Mouse (Mus musculus) liver, embryonic 18 days (tissue): ENCODE measurements around the gene Olfr1314. TPM values are rescaled to one million over a fixed set of nuclear protein-coding genes. Genes with fewer than 3 reads are reported as not detected.

Experiments
- polyA plus RNA-seq: library from polyadenylated mRNA; depleted of rRNA; stranded (reverse); fragments of >200 nt; gene quantifications from 2 replicates; pipeline ENCODE4 v1.2.3, GENCODE M21; 2012; rRNA removed

The Olfr1314 gene
- polyA plus RNA-seq = not detected in 2 replicates

DNA sequence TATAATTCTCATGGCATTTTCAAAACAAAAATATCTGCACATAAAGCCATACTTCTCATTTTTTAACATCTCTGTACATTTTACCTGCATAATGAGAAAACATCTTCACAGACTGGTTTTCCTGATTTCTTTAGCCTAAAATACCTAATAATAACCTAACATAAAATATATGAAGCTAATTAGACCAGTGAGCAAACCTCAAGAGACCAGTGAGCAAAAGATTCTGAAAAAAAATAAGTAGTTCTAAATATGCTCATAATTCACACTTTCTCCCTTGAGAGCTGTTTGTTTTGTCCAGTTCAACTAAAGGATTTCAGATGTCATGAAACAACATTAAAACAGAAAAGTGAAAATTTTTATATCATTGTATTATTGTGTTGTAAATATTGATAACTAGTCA, at the start of gene Olfr1314:
Olfr1314 (minus strand) TSS at position 101 of the 400 bp plus-strand sequence.

GRCm38 (mm10) chr2:112140029-112140428, 43.4 kb upstream of the Olfr1314 start, which contains the start of gene Olfr1317:
Olfr1317 (plus strand) TSS chr2:112140329.

DNA sequence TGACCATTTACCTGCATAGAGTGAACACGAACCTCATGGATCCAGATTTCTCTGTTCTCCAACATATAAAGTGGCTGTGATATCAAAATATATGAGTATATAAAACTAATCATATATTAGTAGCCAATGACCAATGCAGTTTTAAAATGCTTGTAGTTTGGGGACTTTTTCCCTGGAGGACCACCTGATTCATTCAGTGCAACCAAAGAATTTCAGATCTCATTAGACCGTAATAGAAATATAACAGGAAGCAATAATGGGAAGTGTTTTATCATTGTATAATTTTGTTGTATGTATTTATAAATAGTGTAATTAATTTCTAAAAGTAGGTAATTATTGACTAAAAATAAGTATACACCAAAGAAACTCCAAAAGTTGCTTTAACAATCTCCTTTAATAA, 38.3 kb upstream of the Olfr1314 start, which contains the start of gene Olfr1316:
Olfr1316 (minus strand) TSS at position 101 of the 400 bp plus-strand sequence.

GRCm38 (mm10) chr2:112115340-112115739, 18.8 kb upstream of the Olfr1314 start, which contains the start of gene Olfr1315-ps1:
Olfr1315-ps1 (minus strand) TSS chr2:112115440.

DNA sequence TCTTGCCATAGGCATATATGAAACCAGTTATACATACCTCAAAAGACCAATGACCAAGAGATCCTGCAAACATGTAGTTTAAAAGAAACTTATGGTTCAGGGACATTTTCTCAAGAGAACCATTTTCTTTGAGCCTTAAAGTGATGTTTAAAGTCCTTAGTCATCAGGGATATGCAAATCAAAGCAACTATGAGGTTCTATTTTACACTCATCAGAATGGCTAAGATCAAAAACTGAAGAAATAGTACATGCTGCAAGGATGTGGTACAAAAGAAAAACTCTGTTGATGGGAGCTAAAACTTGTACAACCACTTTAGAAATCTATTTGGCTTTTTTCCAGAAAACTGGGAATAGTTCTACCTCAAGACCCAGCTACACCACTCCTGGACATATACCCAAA, 18.8 kb downstream of the Olfr1314 start, which contains the start of gene Olfr1313:
Olfr1313 (minus strand) TSS at position 101 of the 400 bp plus-strand sequence.

GRCm38 (mm10) chr2:112050138-112050537, 46.4 kb downstream of the Olfr1314 start, which contains the start of gene Olfr1312:
Olfr1312 (minus strand) TSS chr2:112050238.

Other genes with a start within 250 kb of the Olfr1314 start
- gene Olfr1305, start 219.6 kb downstream of the Olfr1314 start, polyA plus RNA-seq = not detected in 2 replicates
- not detected in 2 replicates for gene Olfr1306, start 180.5 kb downstream of the Olfr1314 start, polyA plus RNA-seq
- gene Olfr1307, start 147.3 kb downstream of the Olfr1314 start, polyA plus RNA-seq = not detected in 2 replicates
- not detected in 2 replicates for gene Olfr1308, start 131.8 kb downstream of the Olfr1314 start, polyA plus RNA-seq
- not detected in 2 replicates for gene Olfr1309, start 106.5 kb downstream of the Olfr1314 start, polyA plus RNA-seq
- not detected in 2 replicates for gene Olfr1310, start 84.1 kb downstream of the Olfr1314 start, polyA plus RNA-seq
- gene Olfr1311, start 72.4 kb downstream of the Olfr1314 start, polyA plus RNA-seq = not detected in 2 replicates
- gene Olfr1312, start 46.5 kb downstream of the Olfr1314 start, polyA plus RNA-seq = not detected in 2 replicates
- not detected in 2 replicates for gene Olfr1313, start 18.9 kb downstream of the Olfr1314 start, polyA plus RNA-seq
- gene Olfr1315-ps1, start 18.7 kb upstream of the Olfr1314 start, polyA plus RNA-seq = not detected in 2 replicates
- not detected in 2 replicates for gene Olfr1316, start 38.2 kb upstream of the Olfr1314 start, polyA plus RNA-seq
- not detected in 2 replicates for gene Olfr1317, start 43.5 kb upstream of the Olfr1314 start, polyA plus RNA-seq
- not detected in 2 replicates for gene Olfr1318, start 57.4 kb upstream of the Olfr1314 start, polyA plus RNA-seq
- gene Lpcat4, start 142.7 kb upstream of the Olfr1314 start, polyA plus RNA-seq = 3.2 and 3.9 TPM in 2 replicates
- not detected in 2 replicates for gene Nutm1, start 162.5 kb upstream of the Olfr1314 start, polyA plus RNA-seq
- gene Nop10, start 165.1 kb upstream of the Olfr1314 start, polyA plus RNA-seq = 87.3 and 103 TPM in 2 replicates
- 11.2 and 12.0 TPM in 2 replicates for gene Slc12a6, start 169.0 kb upstream of the Olfr1314 start, polyA plus RNA-seq
- 0.02 TPM in 1 of 2 replicates, not detected in the other for gene Gm21985, start 169.5 kb upstream of the Olfr1314 start, polyA plus RNA-seq